Mouse (Mus musculus) heart, embryonic 10.5 days (tissue): Measurements from ENCODE around the gene Ucn2. TPM values are rescaled to one million over a fixed set of nuclear protein-coding genes. Genes with fewer than 3 reads are reported as not detected.

Source experiments
- DNase-seq: peaks from one replicate; pipeline ENCODE4 v3.0.0-alpha.2; 2017; ENCODE audit warnings: low spot score
- H3K27ac ChIP-seq: fragments of 300-500 bp; sonication (generic); 2 replicates; pipeline ENCODE4 v1.5.1; 2016; ENCODE audit warnings: mild to moderate bottlenecking
- H3K27me3 ChIP-seq: fragments of 300-500 bp; sonication (generic); 2 replicates; pipeline ENCODE4 v1.6.1; 2016; ENCODE audit warnings: mild to moderate bottlenecking; ENCODE audit not compliant: poor library complexity, insufficient read depth, severe bottlenecking
- H3K36me3 ChIP-seq: fragments of 300-500 bp; sonication (generic); 2 replicates; pipeline ENCODE4 v1.6.1; 2016; ENCODE audit warnings: mild to moderate bottlenecking, moderate library complexity
- H3K4me1 ChIP-seq: fragments of 300-500 bp; sonication (generic); 2 replicates; pipeline ENCODE4 v1.6.1; 2016; ENCODE audit warnings: mild to moderate bottlenecking
- H3K4me3 ChIP-seq: fragments of 300-500 bp; sonication (generic); 2 replicates; pipeline ENCODE4 v1.5.1; 2016; ENCODE audit warnings: mild to moderate bottlenecking, moderate library complexity
- H3K9me3 ChIP-seq: fragments of 300-500 bp; sonication (generic); 2 replicates; pipeline ENCODE4 v1.6.1; 2016; ENCODE audit warnings: mild to moderate bottlenecking, moderate library complexity
- WGBS: fragments of 180-500 bp; shearing (Covaris S2); methylation state at CpG from one replicate; pipeline ENCODE4 v1.1.7; 2016; 5-methylcytosine and 5-hydroxymethylcytosine counted together
- polyA plus RNA-seq: library from polyadenylated mRNA; unstranded; fragments of >200 nt; fragmentation: Nextera tagmentation; extraction: Ambion mirVana; gene quantifications from 2 replicates; pipeline ENCODE4 v1.2.1, GENCODE M21; 2016

Ucn2 gene
- not detected in 2 replicates for polyA plus RNA-seq

GRCm38 (mm10) chr9:108985710-108986109, at the start of gene Ucn2:
Gene Ucn2 (plus strand): TSS chr9:108986010.
- WGBS: 83% methylated on average over 4 of the region's 4 CpGs
- no peak for DNase-seq
- H3K27me3 ChIP-seq: peaks cover 6% of the 10 kb centered on the region; the same call in 1 of the 2 replicates
- peaks cover 38% of the 10 kb centered on the region for H3K4me1 ChIP-seq
- H3K9me3 ChIP-seq: no peaks in the 10 kb centered on the region
- no peak within 1 kb of the TSS for H3K27ac ChIP-seq
- no peak within 1 kb of the TSS for H3K4me3 ChIP-seq
- no peaks in the 10 kb centered on the region for H3K36me3 ChIP-seq

- H3K4me1 ChIP-seq: no peaks in the 10 kb centered on the region
- WGBS: under 1% methylated on average over 58 of the region's 58 CpGs
- DNase-seq: peak; percentile 97
- H3K9me3 ChIP-seq: no peaks in the 10 kb centered on the region
- peak within 1 kb of the TSS; percentile 91 for H3K4me3 ChIP-seq
- peaks cover 39% of the 10 kb centered on the region for H3K36me3 ChIP-seq
- peak within 1 kb of the TSS; percentile 96 for H3K27ac ChIP-seq
- no peaks in the 10 kb centered on the region for H3K27me3 ChIP-seq
Observed at GRCm38 (mm10) chr9:108936418-108937364, 49.1 kb upstream of the Ucn2 start, which contains the start of gene Uqcrc1. Gene Uqcrc1 (plus strand): TSS chr9:108936633.

GRCm38 (mm10) chr9:108945111-108945510, 40.7 kb upstream of the Ucn2 start:
- H3K4me1 ChIP-seq: peaks cover 14% of the 10 kb centered on the region
- WGBS: 73% methylated on average over 9 of the region's 9 CpGs
- H3K27me3 ChIP-seq: no peaks in the 10 kb centered on the region
- peaks cover 95% of the 10 kb centered on the region for H3K36me3 ChIP-seq
- no peak for DNase-seq
- H3K27ac ChIP-seq: no peak overlapping the region
- no peaks in the 10 kb centered on the region for H3K9me3 ChIP-seq
- H3K4me3 ChIP-seq: no peak overlapping the region

GRCm38 (mm10) chr9:108945608-108946007, 40.2 kb upstream of the Ucn2 start:
- Histone ChIP-seq H3K9me3 (no peaks in the 10 kb centered on the region), H3K27ac (no peak overlapping the region), H3K27me3 (no peaks in the 10 kb centered on the region), H3K36me3 (peaks cover 95% of the 10 kb centered on the region), H3K4me3 (no peak overlapping the region), H3K4me1 (peaks cover 14% of the 10 kb centered on the region)
- WGBS: 82% methylated on average over 5 of the region's 5 CpGs
- DNase-seq: no peak

GRCm38 (mm10) chr9:108949231-108949966, 36.4 kb upstream of the Ucn2 start:
- no peak for DNase-seq
- Histone ChIP-seq H3K4me3 (no peak overlapping the region), H3K27me3 (peaks cover 25% of the 10 kb centered on the region), H3K36me3 (peaks cover 71% of the 10 kb centered on the region), H3K9me3 (no peaks in the 10 kb centered on the region), H3K4me1 (peaks cover 29% of the 10 kb centered on the region), H3K27ac (peak overlapping the region; percentile 18; the same call in 1 of the 2 replicates)
- WGBS: 81% methylated on average over 13 of the region's 13 CpGs

- DNase-seq: no peak
- 79% methylated on average over 9 of the region's 9 CpGs for WGBS
- Histone ChIP-seq H3K4me1 (peaks cover 35% of the 10 kb centered on the region), H3K9me3 (no peaks in the 10 kb centered on the region), H3K36me3 (peaks cover 64% of the 10 kb centered on the region), H3K4me3 (no peak overlapping the region), H3K27me3 (peaks cover 32% of the 10 kb centered on the region), H3K27ac (peak overlapping the region; percentile 37; the same call in 1 of the 2 replicates)
Observed at GRCm38 (mm10) chr9:108949967-108950728, 35.7 kb upstream of the Ucn2 start.

GRCm38 (mm10) chr9:108953081-108953636, 32.7 kb upstream of the Ucn2 start, which contains the start of gene Col7a1:
Gene Col7a1 (plus strand): TSS chr9:108953586.
- peak within 1 kb of the TSS; percentile 51 for H3K4me3 ChIP-seq
- H3K4me1 ChIP-seq: peaks cover 40% of the 10 kb centered on the region
- H3K9me3 ChIP-seq: no peaks in the 10 kb centered on the region
- 9% methylated on average over 15 of the region's 15 CpGs for WGBS
- 0 out of 2 replicates have a peak within 1 kb of the TSS, but pooled peaks have one; percentile 19 for H3K27ac ChIP-seq
- H3K36me3 ChIP-seq: peaks cover 34% of the 10 kb centered on the region
- no peak for DNase-seq
- peaks cover 54% of the 10 kb centered on the region for H3K27me3 ChIP-seq

GRCm38 (mm10) chr9:108955241-108955640, 30.6 kb upstream of the Ucn2 start:
- peaks cover 36% of the 10 kb centered on the region for H3K4me1 ChIP-seq
- DNase-seq: no peak
- peaks cover 13% of the 10 kb centered on the region for H3K36me3 ChIP-seq
- no peak overlapping the region for H3K4me3 ChIP-seq
- no peak overlapping the region for H3K27ac ChIP-seq
- 91% methylated on average over 11 of the region's 11 CpGs for WGBS
- H3K9me3 ChIP-seq: no peaks in the 10 kb centered on the region
- peaks cover 67% of the 10 kb centered on the region for H3K27me3 ChIP-seq

GRCm38 (mm10) chr9:108955846-108956245, 30.0 kb upstream of the Ucn2 start:
- H3K4me3 ChIP-seq: no peak overlapping the region
- no peaks in the 10 kb centered on the region for H3K9me3 ChIP-seq
- DNase-seq: no peak
- WGBS: 86% methylated on average over 11 of the region's 11 CpGs
- H3K4me1 ChIP-seq: peaks cover 36% of the 10 kb centered on the region
- H3K36me3 ChIP-seq: peaks cover 8% of the 10 kb centered on the region
- peaks cover 67% of the 10 kb centered on the region for H3K27me3 ChIP-seq
- H3K27ac ChIP-seq: no peak overlapping the region

- Histone ChIP-seq H3K4me1 (peaks cover 15% of the 10 kb centered on the region), H3K4me3 (no peak overlapping the region), H3K27ac (no peak overlapping the region), H3K27me3 (0 out of 2 replicates have a peak, but pooled peaks cover 8% of the 10 kb centered on the region), H3K9me3 (no peaks in the 10 kb centered on the region; the same call in 1 of the 2 replicates), H3K36me3 (no peaks in the 10 kb centered on the region)
- no peak for DNase-seq
- 67% methylated on average over 3 of the region's 3 CpGs for whole genome bisulfite sequencing
Observed at GRCm38 (mm10) chr9:108963577-108963976, 22.2 kb upstream of the Ucn2 start.

GRCm38 (mm10) chr9:108964338-108964737, 21.5 kb upstream of the Ucn2 start:
- 63% methylated on average over 6 of the region's 6 CpGs for WGBS
- no peaks in the 10 kb centered on the region; the same call in 1 of the 2 replicates for H3K9me3 ChIP-seq
- no peak overlapping the region for H3K4me3 ChIP-seq
- H3K27ac ChIP-seq: no peak overlapping the region
- 0 out of 2 replicates have a peak, but pooled peaks cover 2% of the 10 kb centered on the region for H3K27me3 ChIP-seq
- no peak for DNase-seq
- H3K36me3 ChIP-seq: no peaks in the 10 kb centered on the region
- H3K4me1 ChIP-seq: peaks cover 9% of the 10 kb centered on the region; the same call in 1 of the 2 replicates

GRCm38 (mm10) chr9:108970623-108971022, 15.2 kb upstream of the Ucn2 start:
- no peaks in the 10 kb centered on the region; the same call in 1 of the 2 replicates for H3K9me3 ChIP-seq
- H3K4me3 ChIP-seq: no peak overlapping the region
- WGBS: 75% methylated on average over 8 of the region's 8 CpGs

More at GRCm38 (mm10) chr9:108970623-108971022, 15.2 kb upstream of the Ucn2 start:
- Histone ChIP-seq H3K27me3 (no peaks in the 10 kb centered on the region), H3K36me3 (no peaks in the 10 kb centered on the region), H3K27ac (no peak overlapping the region), H3K4me1 (peaks cover 13% of the 10 kb centered on the region; the same call in 1 of the 2 replicates)
- no peak for DNase-seq
